Mouse (Mus musculus) lung, postnatal 0 days (tissue): ENCODE measurements at regions not wholly inside any gene's neighbourhood (a gene's known extent, or its start where the extent isn't known, plus 50 kb on each side); places are given as distances from the start of the nearest gene placed in this dataset.
A peak's percentile ranks its signal among the peaks of the same experiment; 100 is the strongest.
"Not testable (repeated sequence)": the region's sequence is repeated elsewhere in the genome, so short reads cannot be mapped to it uniquely, and the experiment has no call there.

ENCODE experiments used
- ATAC-seq: fragments of 200-750 bp; cut with Nextera tagmentation; 2 replicates; pipeline ENCODE4 v1.8.0; 2017; ENCODE audit warnings: moderate library complexity
- DNase-seq: peaks from one replicate; pipeline ENCODE4 v3.0.0-alpha.2; 2016; ENCODE audit warnings: low spot score
- H3K27ac ChIP-seq: fragments of 300-500 bp; sonication (generic); 2 replicates; pipeline ENCODE4 v1.5.1; 2014; ENCODE audit warnings: antibody characterized with exemption, mild to moderate bottlenecking, low read length, mixed read lengths
- H3K27me3 ChIP-seq: fragments of 300-500 bp; sonication (generic); replicated peaks from 2 replicates; pipeline ENCODE4 v1.6.1; 2014; ENCODE audit warnings: low read length, mixed read lengths; ENCODE audit not compliant: insufficient read depth
- H3K36me3 ChIP-seq: fragments of 300-500 bp; sonication (generic); 2 replicates; pipeline ENCODE4 v1.6.1; 2014; ENCODE audit warnings: low read length, mixed read lengths; ENCODE audit not compliant: insufficient read depth
- H3K4me1 ChIP-seq: fragments of 300-500 bp; sonication (generic); 2 replicates; pipeline ENCODE4 v1.6.1; 2014; ENCODE audit warnings: antibody characterized with exemption, low read depth, low read length, mixed read lengths; ENCODE audit not compliant: insufficient read depth
- H3K4me2 ChIP-seq: fragments of 300-500 bp; sonication (generic); replicated peaks from 2 replicates; pipeline ENCODE4 v1.6.1; 2014; ENCODE audit warnings: low read depth, mild to moderate bottlenecking, low read length, moderate library complexity, mixed read lengths
- H3K4me3 ChIP-seq: fragments of 300-500 bp; sonication (generic); 2 replicates; pipeline ENCODE4 v1.5.1; 2014; ENCODE audit warnings: low read depth, low read length
- H3K9ac ChIP-seq: fragments of 300-500 bp; sonication (generic); replicated peaks from 2 replicates; pipeline ENCODE4 v1.6.1; 2014; ENCODE audit warnings: low read depth, mild to moderate bottlenecking
- H3K9me3 ChIP-seq: fragments of 300-500 bp; sonication (generic); 2 replicates; pipeline ENCODE4 v1.6.1; 2016; ENCODE audit warnings: low read length, mixed read lengths
- CTCF ChIP-seq: IDR thresholded peaks from 2 replicates; pipeline ENCODE4 v1.5.1; 2016; ENCODE audit warnings: antibody characterized with exemption, mild to moderate bottlenecking
- EP300 ChIP-seq: IDR thresholded peaks from 2 replicates; pipeline ENCODE4 v1.6.1; 2016; ENCODE audit warnings: antibody characterized with exemption, mild to moderate bottlenecking, control low read depth
- WGBS: fragments of 180-500 bp; shearing (Covaris S2); extraction: QIAGEN DNeasy Blood & Tissue Kit; methylation state at CpG from one replicate; pipeline ENCODE4 v1.1.7; 2014; 5-methylcytosine and 5-hydroxymethylcytosine counted together

DNA sequence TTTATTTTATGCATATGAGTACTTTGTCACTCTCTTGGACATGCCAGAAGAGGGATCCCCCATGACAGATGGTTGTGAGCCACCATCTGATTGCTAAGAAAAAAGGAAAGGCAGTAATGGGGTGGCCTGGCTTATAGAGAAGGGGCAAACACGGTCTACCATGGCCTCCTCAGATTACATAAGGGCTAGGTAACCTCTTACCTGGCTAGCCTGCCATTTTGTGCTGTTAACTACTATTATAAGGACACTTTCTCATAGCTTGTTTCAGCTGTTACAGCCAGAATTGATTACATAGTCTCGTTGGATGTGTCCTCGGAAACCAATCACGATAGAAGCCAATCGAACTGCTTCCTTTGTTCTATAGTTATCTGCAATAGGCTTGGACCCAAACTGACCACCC is 60.9 kb upstream of the Gm14496 start:
- H3K27ac ChIP-seq = no peak overlapping the region
- DNase-seq (no peak), ATAC-seq (no peak; the same call in 1 of the 2 replicates)
- H3K4me2 ChIP-seq = no peak overlapping the region
- no peaks in the 10 kb centered on the region for H3K36me3 ChIP-seq
- H3K4me1 ChIP-seq = no peaks in the 10 kb centered on the region
- TF ChIP-seq CTCF (no peak), EP300 (no peak)
- no peak overlapping the region for H3K9ac ChIP-seq
- H3K9me3 ChIP-seq = no peaks in the 10 kb centered on the region
- H3K27me3 ChIP-seq = no peaks in the 10 kb centered on the region
- H3K4me3 ChIP-seq = no peak overlapping the region
- 85% methylated on average over 5 of the region's 5 CpGs for WGBS

DNA sequence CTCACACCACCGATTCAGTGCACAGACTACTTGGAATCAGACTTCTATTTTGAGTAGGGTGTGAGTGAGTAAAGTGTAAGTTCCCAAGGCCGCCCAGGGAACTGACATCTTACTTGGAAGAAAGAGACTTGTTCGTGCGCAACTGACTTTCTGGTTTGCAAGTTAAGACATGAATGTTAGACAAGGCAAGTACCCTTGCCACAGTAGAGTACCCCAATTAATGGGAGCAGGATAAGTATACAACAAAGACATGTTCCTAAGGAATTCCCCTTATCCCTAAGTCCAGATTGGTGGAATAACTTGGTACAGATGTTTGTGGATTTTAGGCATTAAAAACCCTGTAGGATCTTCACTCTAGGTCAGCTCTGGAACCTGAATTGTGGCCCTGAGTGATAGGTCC is 60.4 kb upstream of the Gm14496 start:
- not testable (repeated sequence) for H3K27me3 ChIP-seq, H3K36me3 ChIP-seq, DNase-seq, ATAC-seq, H3K9me3 ChIP-seq, H3K9ac ChIP-seq, H3K27ac ChIP-seq, H3K4me2 ChIP-seq, H3K4me1 ChIP-seq, H3K4me3 ChIP-seq
- WGBS = 90% methylated on average over 4 of the region's 4 CpGs

DNA sequence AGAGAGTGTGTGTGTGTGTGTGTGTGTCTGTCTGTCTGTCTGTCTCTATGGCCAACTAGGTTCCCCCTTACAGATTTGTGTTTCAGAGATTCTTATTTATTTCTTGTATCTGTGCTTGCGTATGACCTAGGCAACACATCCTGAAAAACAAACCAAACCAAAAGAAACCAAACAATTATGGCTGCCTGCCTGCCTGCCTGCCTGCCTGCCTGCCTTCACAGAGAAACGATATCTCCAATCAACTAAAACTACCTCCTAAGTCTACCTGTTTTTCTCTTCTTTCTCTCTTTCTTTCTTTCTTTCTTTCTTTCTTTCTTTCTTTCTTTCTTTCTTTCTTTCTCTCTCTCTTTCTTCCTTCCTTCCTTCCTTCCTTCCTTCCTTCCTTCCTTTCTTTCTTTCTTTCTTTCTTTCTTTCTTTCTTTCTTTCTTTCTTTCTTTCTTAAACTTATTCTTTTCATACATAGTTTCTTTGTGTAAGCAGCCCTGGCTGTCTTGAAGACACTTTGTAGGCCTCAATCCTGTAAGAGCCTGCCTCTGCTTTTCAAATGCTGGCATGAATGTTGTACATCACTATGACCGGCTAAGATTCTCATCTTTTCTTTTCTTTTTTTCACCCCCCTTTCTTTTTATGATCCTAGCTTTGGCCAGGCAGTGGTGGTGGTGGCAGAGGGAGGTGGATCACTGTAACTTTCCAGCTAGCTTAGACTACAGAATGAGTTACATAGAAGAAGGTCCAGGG is 59.7 kb upstream of the Gm14496 start:
- H3K9ac ChIP-seq, H3K9me3 ChIP-seq, H3K27ac ChIP-seq, H3K4me1 ChIP-seq, H3K36me3 ChIP-seq, H3K4me2 ChIP-seq, H3K27me3 ChIP-seq, H3K4me3 ChIP-seq: not testable (repeated sequence)
- peak; percentile 68 for DNase-seq
- 72% methylated on average over 3 of the region's 3 CpGs for WGBS
- peak; percentile 48; the same call in 1 of the 2 replicates for ATAC-seq

DNA sequence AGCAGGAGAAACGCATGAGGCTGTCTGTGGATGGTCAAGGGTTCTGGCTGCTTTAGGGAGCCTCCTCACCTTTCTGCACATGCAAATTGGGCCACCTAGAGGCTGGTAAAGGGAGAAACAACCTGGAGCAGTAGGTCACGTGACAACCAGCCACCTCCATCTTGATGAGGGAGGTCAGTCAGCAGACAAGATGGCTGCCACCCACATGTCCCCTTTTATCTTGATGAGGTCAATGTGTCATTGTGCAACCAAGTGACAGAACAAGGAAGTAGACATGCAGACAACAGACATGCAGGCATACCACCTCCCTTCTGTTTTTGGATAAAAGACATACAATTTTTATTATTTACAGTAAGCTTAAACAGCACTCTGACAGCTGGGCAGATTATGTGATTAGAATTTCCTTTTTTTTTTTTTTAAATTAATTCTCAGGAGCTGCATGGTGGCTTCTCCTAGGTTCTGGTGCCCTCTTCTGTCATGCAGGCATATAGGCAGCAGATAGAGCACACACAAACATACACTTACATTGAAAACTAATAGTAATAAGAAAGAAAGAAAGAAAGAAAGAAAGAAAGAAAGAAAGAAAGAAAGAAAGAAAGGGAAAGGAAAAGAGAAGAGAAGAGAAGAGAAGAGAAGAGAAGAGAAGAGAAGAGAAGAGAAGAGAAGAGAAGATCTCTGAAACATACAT is 58.9 kb upstream of the Gm14496 start:
- 78% methylated on average over 2 of the region's 2 CpGs for WGBS
- no peaks in the 10 kb centered on the region for H3K4me1 ChIP-seq
- TF ChIP-seq CTCF = no peak
- TF ChIP-seq EP300 = no peak

More for the DNA sequence above, 58.9 kb upstream of the Gm14496 start:
- Histone ChIP-seq H3K9me3 (no peaks in the 10 kb centered on the region), H3K9ac (no peak overlapping the region), H3K36me3 (no peaks in the 10 kb centered on the region), H3K4me2 (no peak overlapping the region), H3K4me3 (no peak overlapping the region), H3K27me3 (no peaks in the 10 kb centered on the region), H3K27ac (no peak overlapping the region)
- ATAC-seq (no peak), DNase-seq (peak; percentile 64)
